Mouse (Mus musculus) gastrocnemius, adult 18-20 months (tissue): ENCODE measurements around the gene Nupl2. TPM values are rescaled to one million over a fixed set of nuclear protein-coding genes. Genes with fewer than 3 reads are reported as not detected.

Experiments
- DNase-seq: peaks from one replicate; pipeline ENCODE4 v3.0.0; 2021; ENCODE audit warnings: low spot score
- total RNA-seq, 2 experiments: library from RNA; stranded (reverse); gene quantifications; 2 replicates each; pipeline ENCODE4 v1.2.3; 2021

The Nupl2 gene
- total RNA-seq, 2 experiments from 2014 or later, result 5.3 to 6.4 TPM

DNA sequence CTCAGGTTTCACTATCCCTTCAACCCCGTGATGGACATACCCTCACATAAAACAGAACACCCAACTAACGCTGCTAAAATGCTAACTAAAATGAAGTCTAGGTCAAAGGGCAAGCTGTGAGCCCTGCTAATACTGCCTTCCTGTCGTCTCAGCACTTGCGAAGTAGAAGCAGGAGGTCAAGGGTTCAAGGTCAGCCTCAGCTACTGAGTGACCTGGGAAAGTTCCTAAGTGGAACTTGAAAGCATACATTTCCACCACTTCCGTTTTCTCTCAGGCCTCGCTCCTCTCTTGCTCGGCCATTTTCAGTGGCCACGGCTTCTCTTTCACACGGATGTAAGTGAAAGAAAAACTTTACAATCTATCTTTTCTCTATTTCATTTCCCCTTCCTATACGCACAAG lies 43.2 kb downstream of the Nupl2 start:
- no peak for DNase-seq

DNA sequence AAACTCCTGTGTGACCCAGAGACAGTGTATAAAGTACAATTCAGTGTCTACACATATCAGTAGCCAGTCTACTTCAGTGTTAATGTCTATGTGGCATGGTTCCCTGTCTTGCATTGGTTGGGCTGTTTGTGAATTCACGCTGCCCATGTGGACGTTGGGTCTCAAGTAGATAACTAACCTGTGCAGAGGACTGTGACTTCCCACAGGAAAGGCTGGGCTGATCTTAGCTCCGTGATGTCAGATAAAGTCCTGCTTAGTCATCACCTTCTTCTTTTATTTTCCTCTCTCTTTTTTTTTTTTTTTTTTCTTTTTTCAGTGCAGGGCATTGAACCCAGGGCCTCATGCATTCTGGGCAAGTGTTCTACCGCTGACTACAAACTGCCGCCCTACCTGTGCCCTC lies 43.7 kb downstream of the Nupl2 start:
- DNase-seq, result no peak

DNA sequence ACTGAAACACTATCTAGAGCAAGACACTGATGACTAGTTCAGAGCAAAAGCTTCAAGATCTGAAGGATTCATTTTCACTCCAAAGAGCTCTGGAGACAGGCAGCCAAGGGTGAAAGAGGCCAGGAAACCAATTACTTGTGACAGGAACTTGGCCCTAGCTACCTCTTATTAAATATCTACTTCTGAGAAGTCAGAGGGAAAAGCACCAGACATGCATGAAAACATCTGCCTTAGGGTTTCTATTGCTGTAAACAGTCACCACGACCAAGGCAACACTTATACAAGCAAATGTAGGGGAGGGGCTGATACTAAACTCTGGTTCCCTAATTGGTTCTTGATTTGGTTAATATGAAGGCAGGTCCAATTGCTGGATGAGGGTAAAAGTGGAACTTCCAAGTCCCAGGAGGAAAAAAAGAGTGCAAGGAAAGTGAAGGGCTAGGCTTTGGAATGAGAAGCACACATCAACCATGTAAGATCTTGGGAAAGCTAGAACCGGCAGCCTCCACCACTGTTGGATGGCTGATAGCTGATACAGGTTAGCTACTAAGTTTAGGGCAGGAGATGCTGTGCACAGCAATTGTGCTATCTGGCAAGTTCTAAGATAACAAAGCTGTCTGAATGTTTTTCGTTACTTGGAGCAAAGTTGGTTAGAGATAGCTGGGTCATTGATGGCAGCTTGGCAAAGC lies 49.2 kb downstream of the Nupl2 start:
- no peak for DNase-seq

DNA sequence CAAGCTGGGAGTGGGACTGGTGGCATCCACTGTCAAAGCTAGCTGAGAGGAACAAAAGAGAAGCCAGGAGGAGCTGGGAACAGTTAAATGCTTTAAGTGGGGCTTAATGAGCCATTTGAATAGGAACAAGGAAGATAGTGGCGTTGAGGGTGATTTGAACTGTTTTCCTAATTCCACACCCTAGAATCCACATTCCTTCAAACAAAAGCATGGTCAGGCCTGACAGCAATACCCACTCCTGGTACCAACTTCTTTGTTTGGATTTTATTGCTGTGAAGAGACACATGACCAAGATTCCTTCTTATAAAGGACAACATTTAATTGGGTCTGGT lies 49.8 kb downstream of the Nupl2 start:
- no peak for DNase-seq

GRCm38 (mm10) chr5:24214900-24215299 lies 50.1 kb downstream of the Nupl2 start:
- DNase-seq, result no peak

Other genes with a start within 250 kb of the Nupl2 start
- 1 to 10 TPM; 5.2 to 6.1 TPM for gene Fam126a, start 134.3 kb upstream of the Nupl2 start, total RNA-seq
- 10 to 100 TPM; 35.8 to 37.1 TPM for gene Klhl7, start 64.4 kb upstream of the Nupl2 start, total RNA-seq
- 1 to 10 TPM; 1.1 to 1.5 TPM for gene Kcnh2, start 186.6 kb downstream of the Nupl2 start, total RNA-seq
- 1 to 10 TPM; 4.3 to 8.1 TPM for gene Nos3, start 199.8 kb downstream of the Nupl2 start, total RNA-seq
- gene Atg9b, start 227.2 kb downstream of the Nupl2 start, total RNA-seq, result under 1 TPM; 0.16 to 0.19 TPM
- gene Abcb8, start 228.7 kb downstream of the Nupl2 start, total RNA-seq, result 10 to 100 TPM; 30.4 to 40.3 TPM
- under 1 TPM; 0.32 to 0.38 TPM for gene Asic3, start 248.4 kb downstream of the Nupl2 start, total RNA-seq